Mouse (Mus musculus): ENCODE data around the gene Dbt. TPM values are rescaled to one million over a fixed set of nuclear protein-coding genes. Genes with fewer than 3 reads are reported as not detected.

Dbt gene
- polyA plus RNA-seq, 1 experiment from 2014 or later, result 13.5 TPM

Other genes starting within 250 kb of the Dbt start
- 3.4 and 3.9 TPM in 2 replicates for gene Cdc14a, start 89.0 kb upstream of the Dbt start, polyA plus RNA-seq (2015; fragmentation: Nextera tagmentation; extraction: Ambion mirVana)
- 105 and 109 TPM in 2 replicates for gene Rtca, start 4.9 kb upstream of the Dbt start, polyA plus RNA-seq (2015; fragmentation: Nextera tagmentation; extraction: Ambion mirVana)
- gene Lrrc39, start 49.9 kb downstream of the Dbt start, polyA plus RNA-seq (2015; fragmentation: Nextera tagmentation; extraction: Ambion mirVana), result 0.31 and 0.45 TPM in 2 replicates
- gene Sass6, start 81.9 kb downstream of the Dbt start, polyA plus RNA-seq (2015; fragmentation: Nextera tagmentation; extraction: Ambion mirVana), result 13.1 and 13.7 TPM in 2 replicates
- 24.3 and 25.1 TPM in 2 replicates for gene Trmt13, start 101.5 kb downstream of the Dbt start, polyA plus RNA-seq (2015; fragmentation: Nextera tagmentation; extraction: Ambion mirVana)
- 60.6 and 65.4 TPM in 2 replicates for gene Mfsd14a, start 149.6 kb downstream of the Dbt start, polyA plus RNA-seq (2015; fragmentation: Nextera tagmentation; extraction: Ambion mirVana)
- not detected in 2 replicates for gene Gm43191, start 168.2 kb downstream of the Dbt start, polyA plus RNA-seq (2015; fragmentation: Nextera tagmentation; extraction: Ambion mirVana)
- 8.0 and 8.7 TPM in 2 replicates for gene Slc35a3, start 199.8 kb downstream of the Dbt start, polyA plus RNA-seq (2015; fragmentation: Nextera tagmentation; extraction: Ambion mirVana)